Mouse (Mus musculus): ENCODE measurements around the gene Trp53i11. TPM values are rescaled to one million over a fixed set of nuclear protein-coding genes. Genes with fewer than 3 reads are reported as not detected.
A peak's percentile ranks its signal among the peaks of the same experiment; 100 is the strongest.

The Trp53i11 gene
- polyA plus RNA-seq, 1 experiment from 2014 or later: 281 TPM

DNA sequence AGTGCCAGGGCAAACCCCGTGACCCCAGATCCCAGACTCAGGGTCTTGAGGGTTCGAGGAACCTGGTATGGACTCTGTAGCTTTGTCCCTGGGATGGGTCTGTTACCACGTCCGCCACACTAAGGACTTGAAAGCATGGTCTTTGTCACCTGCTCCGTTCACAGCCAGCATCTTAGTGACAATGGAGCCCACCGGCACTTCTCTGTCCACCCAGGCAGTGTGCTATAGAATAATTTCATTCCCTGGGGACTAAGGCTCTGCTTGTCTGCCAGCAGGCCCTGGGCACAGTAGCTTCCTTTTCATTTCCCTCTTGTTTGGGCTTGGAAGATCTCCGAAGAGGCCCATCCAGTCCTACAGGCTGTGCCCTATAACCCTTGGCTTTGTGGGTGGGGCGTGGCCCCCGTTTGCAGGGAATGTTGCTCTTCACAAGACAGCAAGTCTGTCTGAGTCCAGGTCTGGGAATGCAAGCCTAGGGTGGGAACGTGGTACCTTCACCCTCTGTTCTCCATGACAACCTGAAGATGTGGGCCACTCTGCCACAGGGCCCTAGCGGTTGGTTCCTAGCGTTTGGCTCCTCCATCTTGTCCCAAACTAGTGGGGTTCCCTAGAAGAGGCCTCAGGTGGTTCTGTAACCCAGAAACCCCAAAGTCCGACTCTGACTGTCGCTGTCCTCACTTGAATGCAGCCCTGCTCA lies 4.3 kb downstream of the Trp53i11 start:
- Histone ChIP-seq H3K27ac (peak overlapping the region; percentile 97), H3K9me3 (no peaks in the 10 kb centered on the region), H3K4me3 (peak overlapping the region; percentile 92), H3K4me1 (replicated peaks) (peaks cover 91% of the 10 kb centered on the region), H3K36me3 (peaks cover 58% of the 10 kb centered on the region), H3K27me3 (ENCODE audit: insufficient read depth, poor library complexity, severe bottlenecking) (peaks cover 8% of the 10 kb centered on the region)
- 46% methylated on average over 14 of the region's 14 CpGs for WGBS
- DNase-seq (ENCODE audit: low spot score): no peak

DNA sequence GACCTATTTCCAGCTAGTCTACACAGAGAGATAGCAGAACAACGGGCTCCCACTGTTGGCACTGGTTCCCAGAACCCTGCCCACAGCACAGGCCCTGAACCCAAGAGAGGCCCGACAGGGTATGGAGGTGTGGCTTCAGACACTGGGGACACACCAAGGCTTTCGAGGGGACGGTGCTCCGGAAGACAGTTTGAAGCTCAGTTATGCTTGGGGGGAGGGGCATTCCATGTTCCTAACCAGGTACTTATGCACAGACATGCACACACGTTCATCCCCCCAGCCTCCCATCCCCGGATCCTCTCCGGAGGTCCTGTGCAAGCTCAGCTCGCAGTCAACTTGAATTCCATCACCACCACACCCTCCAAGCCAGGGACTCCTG lies 4.8 kb downstream of the Trp53i11 start:
- peaks cover 63% of the 10 kb centered on the region for H3K36me3 ChIP-seq
- 50% methylated on average over 9 of the region's 9 CpGs for WGBS

GRCm38 (mm10) chr2:93192671-93193080 lies 5.3 kb downstream of the Trp53i11 start:
- peaks cover 86% of the 10 kb centered on the region for H3K4me1 ChIP-seq (replicated peaks)
- 7% methylated on average over 6 of the region's 6 CpGs for WGBS
- peak overlapping the region; percentile 97 for H3K27ac ChIP-seq
- 0 out of 2 replicates have a peak, but pooled peaks cover under 1% of the 10 kb centered on the region for H3K27me3 ChIP-seq (ENCODE audit: insufficient read depth, poor library complexity, severe bottlenecking)
- H3K36me3 ChIP-seq: peaks cover 68% of the 10 kb centered on the region
- no peaks in the 10 kb centered on the region for H3K9me3 ChIP-seq
- DNase-seq (ENCODE audit: low spot score): no peak
- H3K4me3 ChIP-seq: peak overlapping the region; percentile 92

More for the DNA sequence above, 4.8 kb downstream of the Trp53i11 start:
- Histone ChIP-seq H3K27me3 (ENCODE audit: insufficient read depth, poor library complexity, severe bottlenecking) (0 out of 2 replicates have a peak, but pooled peaks cover 3% of the 10 kb centered on the region), H3K4me1 (replicated peaks) (peaks cover 89% of the 10 kb centered on the region), H3K9me3 (no peaks in the 10 kb centered on the region), H3K27ac (peak overlapping the region; percentile 97), H3K4me3 (peak overlapping the region; percentile 92)
- DNase-seq (ENCODE audit: low spot score): no peak

- peaks cover 80% of the 10 kb centered on the region for H3K36me3 ChIP-seq
- peak overlapping the region; percentile 97 for H3K27ac ChIP-seq
- 60% methylated on average over 4 of the region's 4 CpGs for WGBS
- H3K4me1 ChIP-seq (replicated peaks): peaks cover 89% of the 10 kb centered on the region
- no peak for DNase-seq (ENCODE audit: low spot score)
- no peaks in the 10 kb centered on the region for H3K27me3 ChIP-seq (ENCODE audit: insufficient read depth, poor library complexity, severe bottlenecking)
- H3K9me3 ChIP-seq: no peaks in the 10 kb centered on the region
- H3K4me3 ChIP-seq: no peak overlapping the region
Measured at GRCm38 (mm10) chr2:93193806-93194205, 6.5 kb downstream of the Trp53i11 start.

DNA sequence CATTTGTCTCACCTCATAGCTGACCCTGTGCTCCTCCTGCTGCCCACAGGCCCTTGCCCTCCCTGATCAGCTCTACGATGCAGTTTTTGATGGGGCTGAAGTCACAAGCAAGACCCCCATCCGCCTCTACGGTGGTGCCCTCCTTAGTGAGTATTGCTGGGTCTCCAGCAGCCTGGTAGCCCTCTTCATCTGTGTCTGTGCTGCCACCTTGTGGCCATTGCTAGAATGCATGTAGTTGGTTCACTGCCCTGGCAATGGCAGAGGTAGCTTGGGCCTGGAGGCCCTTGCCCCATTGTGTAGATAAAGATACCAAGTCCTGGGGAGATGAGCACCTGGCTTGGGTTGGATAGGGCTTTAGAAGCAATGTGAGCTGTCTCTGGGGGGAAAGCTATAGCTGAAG lies 11.5 kb downstream of the Trp53i11 start:
- Histone ChIP-seq H3K4me3 (no peak overlapping the region), H3K9me3 (no peaks in the 10 kb centered on the region), H3K27me3 (ENCODE audit: insufficient read depth, poor library complexity, severe bottlenecking) (no peaks in the 10 kb centered on the region), H3K36me3 (peaks cover 100% of the 10 kb centered on the region), H3K4me1 (replicated peaks) (peaks cover 84% of the 10 kb centered on the region), H3K27ac (0 out of 2 replicates have a peak overlapping the region, but pooled peaks have one; percentile 17)
- WGBS: 32% methylated on average over 3 of the region's 3 CpGs
- DNase-seq (ENCODE audit: low spot score): peak; percentile 93

- peak; percentile 77 for DNase-seq (ENCODE audit: low spot score)
- peaks cover 82% of the 10 kb centered on the region for H3K4me1 ChIP-seq (replicated peaks)
- H3K4me3 ChIP-seq: no peak overlapping the region
- 36% methylated on average over 13 of the region's 13 CpGs for WGBS
- peaks cover 100% of the 10 kb centered on the region for H3K36me3 ChIP-seq
- H3K27me3 ChIP-seq (ENCODE audit: insufficient read depth, poor library complexity, severe bottlenecking): no peaks in the 10 kb centered on the region
- no peaks in the 10 kb centered on the region for H3K9me3 ChIP-seq
- peak overlapping the region; percentile 54; the same call in 1 of the 2 replicates for H3K27ac ChIP-seq
Measured at GRCm38 (mm10) chr2:93199531-93199974, 12.2 kb downstream of the Trp53i11 start.

- peaks cover 69% of the 10 kb centered on the region for H3K4me1 ChIP-seq (replicated peaks)
- H3K9me3 ChIP-seq: no peaks in the 10 kb centered on the region
- H3K27ac ChIP-seq: peak overlapping the region; percentile 54; the same call in 1 of the 2 replicates
- no peaks in the 10 kb centered on the region for H3K27me3 ChIP-seq (ENCODE audit: insufficient read depth, poor library complexity, severe bottlenecking)
- H3K36me3 ChIP-seq: peaks cover 100% of the 10 kb centered on the region
- WGBS: 83% methylated on average over 10 of the region's 10 CpGs
- no peak overlapping the region for H3K4me3 ChIP-seq
- no peak for DNase-seq (ENCODE audit: low spot score)
Measured at GRCm38 (mm10) chr2:93200681-93201340, 13.5 kb downstream of the Trp53i11 start.

DNA sequence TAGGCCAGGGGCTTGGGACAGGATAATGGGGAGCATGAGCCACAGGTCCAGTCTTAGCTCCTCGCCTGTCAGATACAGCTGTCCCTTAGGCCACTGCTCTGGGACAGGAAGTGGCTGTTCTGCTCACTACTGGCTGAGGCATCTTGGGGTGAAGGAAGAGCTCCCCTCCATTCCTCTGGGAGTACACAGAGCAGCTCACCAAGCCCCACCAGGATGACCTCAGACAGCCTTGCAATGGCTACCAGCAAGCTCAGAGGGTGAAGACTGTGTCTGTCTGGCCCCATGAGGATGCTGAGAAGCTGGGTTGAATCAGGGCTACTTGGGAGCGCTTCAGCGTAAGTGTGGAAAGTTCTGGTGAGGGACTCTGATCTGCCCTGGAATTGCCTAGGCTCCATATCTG lies 14.6 kb downstream of the Trp53i11 start:
- Histone ChIP-seq H3K27ac (peak overlapping the region; percentile 2; the same call in 1 of the 2 replicates), H3K9me3 (no peaks in the 10 kb centered on the region), H3K4me1 (replicated peaks) (peaks cover 58% of the 10 kb centered on the region), H3K36me3 (peaks cover 99% of the 10 kb centered on the region), H3K4me3 (no peak overlapping the region), H3K27me3 (ENCODE audit: insufficient read depth, poor library complexity, severe bottlenecking) (no peaks in the 10 kb centered on the region)
- 89% methylated on average over 3 of the region's 3 CpGs for WGBS
- DNase-seq (ENCODE audit: low spot score): no peak

DNA sequence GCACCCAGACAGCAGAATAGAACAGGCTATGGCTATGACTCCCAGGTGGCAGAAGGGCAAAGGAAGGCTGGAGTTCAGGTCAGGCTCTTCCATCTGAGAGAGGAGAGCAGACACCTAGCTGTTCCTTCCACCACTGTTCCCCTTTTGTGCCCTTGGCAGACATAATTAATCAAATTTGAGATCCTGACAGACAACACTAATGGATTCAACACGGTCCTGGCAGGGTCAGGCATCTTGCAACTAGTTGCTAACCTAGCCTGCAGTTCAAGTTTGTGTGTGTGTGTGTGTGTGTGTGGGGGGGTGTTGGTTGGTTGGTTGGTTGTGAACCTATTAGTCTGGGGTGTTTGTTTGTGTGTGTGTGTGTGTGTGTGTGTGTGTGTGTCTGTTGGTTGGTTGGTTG lies 15.4 kb downstream of the Trp53i11 start:
- DNase-seq (ENCODE audit: low spot score): no peak
- no peaks in the 10 kb centered on the region for H3K9me3 ChIP-seq
- WGBS: 47% methylated on average over 1 of the region's 1 CpGs

DNA sequence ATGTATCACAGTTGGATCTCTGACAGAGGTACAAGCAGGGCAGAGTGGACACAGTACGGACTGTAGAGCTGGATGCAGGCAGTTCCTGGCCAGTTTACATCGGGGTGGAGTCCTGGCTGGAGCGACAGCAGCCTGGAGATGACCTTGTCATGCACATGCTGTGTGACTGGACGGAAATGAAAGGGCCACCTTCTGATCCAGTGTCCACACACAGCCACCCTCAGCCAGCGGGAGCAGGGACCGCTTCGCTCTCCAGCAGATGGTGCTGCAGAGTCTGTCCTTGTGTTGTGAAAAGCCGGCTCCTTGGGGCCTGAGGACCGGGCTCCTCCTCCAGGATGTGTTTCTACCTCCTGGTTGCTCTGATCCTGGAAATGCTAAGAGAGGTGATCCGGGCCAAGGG lies 16.3 kb downstream of the Trp53i11 start:
- no peak overlapping the region for H3K4me3 ChIP-seq
- H3K36me3 ChIP-seq: peaks cover 99% of the 10 kb centered on the region
- peak; percentile 79 for DNase-seq (ENCODE audit: low spot score)
- WGBS: 12% methylated on average over 10 of the region's 10 CpGs
- peaks cover 52% of the 10 kb centered on the region for H3K4me1 ChIP-seq (replicated peaks)
- H3K9me3 ChIP-seq: no peaks in the 10 kb centered on the region
- peak overlapping the region; percentile 53 for H3K27ac ChIP-seq
- H3K27me3 ChIP-seq (ENCODE audit: insufficient read depth, poor library complexity, severe bottlenecking): no peaks in the 10 kb centered on the region; the same call in 1 of the 2 replicates

More for the DNA sequence above, 15.4 kb downstream of the Trp53i11 start:
- Histone ChIP-seq H3K4me1 (replicated peaks) (peaks cover 58% of the 10 kb centered on the region), H3K27ac (0 out of 2 replicates have a peak overlapping the region, but pooled peaks have one; percentile 2), H3K4me3 (no peak overlapping the region), H3K36me3 (peaks cover 99% of the 10 kb centered on the region), H3K27me3 (ENCODE audit: insufficient read depth, poor library complexity, severe bottlenecking) (no peaks in the 10 kb centered on the region)

DNA sequence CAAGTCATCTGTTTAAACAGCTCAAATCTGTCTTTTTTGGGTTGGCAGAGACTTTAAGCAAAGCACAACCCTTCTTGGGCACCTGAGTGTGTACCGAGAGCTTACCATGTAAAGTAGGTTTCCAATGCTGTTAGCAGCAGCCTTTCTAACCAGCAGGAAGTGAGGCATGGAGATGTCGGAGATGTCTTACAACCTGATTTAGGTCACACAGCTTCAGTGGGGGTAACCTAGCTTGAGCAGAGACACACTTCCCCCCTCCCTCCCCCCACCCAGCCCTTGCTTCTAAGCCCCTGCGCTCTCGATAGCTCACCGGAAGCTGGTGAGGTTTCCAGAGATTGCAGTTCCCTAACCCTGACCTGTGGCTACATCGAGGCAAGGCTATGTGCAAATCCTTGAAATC lies 17.2 kb downstream of the Trp53i11 start:
- Histone ChIP-seq H3K9me3 (no peaks in the 10 kb centered on the region), H3K4me3 (no peak overlapping the region), H3K36me3 (peaks cover 99% of the 10 kb centered on the region), H3K27me3 (ENCODE audit: insufficient read depth, poor library complexity, severe bottlenecking) (no peaks in the 10 kb centered on the region; the same call in 1 of the 2 replicates), H3K4me1 (replicated peaks) (peaks cover 43% of the 10 kb centered on the region), H3K27ac (no peak overlapping the region)
- no peak for DNase-seq (ENCODE audit: low spot score)
- 86% methylated on average over 6 of the region's 6 CpGs for WGBS

DNA sequence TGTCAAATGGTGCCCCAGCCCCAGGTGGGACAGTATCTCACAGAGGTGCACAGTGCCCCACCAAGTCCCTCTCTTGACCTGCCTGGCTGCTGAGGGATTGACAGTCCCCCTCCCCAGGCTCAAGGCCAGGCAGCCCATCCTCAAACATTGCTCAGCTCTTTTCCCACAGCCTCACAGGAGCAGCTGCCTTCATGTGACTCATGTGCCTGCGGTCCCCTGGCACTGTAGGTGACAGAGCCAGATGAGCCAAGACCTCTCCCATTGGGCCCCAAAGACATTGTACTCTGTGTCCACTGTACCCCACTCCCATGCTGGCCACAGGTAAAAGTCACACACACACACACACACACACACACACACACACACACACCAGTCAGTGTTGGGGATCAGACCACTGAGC lies 18.8 kb downstream of the Trp53i11 start:
- H3K4me1 ChIP-seq (replicated peaks): peaks cover 27% of the 10 kb centered on the region
- peaks cover 99% of the 10 kb centered on the region for H3K36me3 ChIP-seq
- H3K27me3 ChIP-seq (ENCODE audit: insufficient read depth, poor library complexity, severe bottlenecking): no peaks in the 10 kb centered on the region; the same call in 1 of the 2 replicates
- no peak overlapping the region for H3K27ac ChIP-seq
- WGBS: 91% methylated on average over 1 of the region's 1 CpGs
- no peak for DNase-seq (ENCODE audit: low spot score)
- H3K4me3 ChIP-seq: no peak overlapping the region
- H3K9me3 ChIP-seq: no peaks in the 10 kb centered on the region

DNA sequence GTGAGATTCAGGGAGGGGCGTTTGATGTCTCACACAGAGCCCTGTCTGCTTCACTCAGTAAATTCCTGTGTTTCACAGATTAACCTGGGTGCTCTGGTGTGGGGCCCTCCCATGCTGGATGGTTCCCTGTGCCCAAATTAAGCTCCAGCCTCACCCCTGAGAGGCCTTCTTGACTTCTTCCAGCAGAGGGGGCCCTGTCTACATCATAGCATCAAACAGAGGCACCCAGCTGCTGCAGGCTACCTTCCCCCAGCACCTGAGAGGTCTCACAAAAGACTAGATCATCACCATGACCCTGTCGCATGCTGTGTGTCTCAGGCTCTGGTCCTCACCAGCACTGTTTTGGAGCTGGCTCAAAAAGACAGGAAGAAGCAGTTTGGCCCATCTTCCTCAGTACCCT lies 25.0 kb downstream of the Trp53i11 start:
- peaks cover 89% of the 10 kb centered on the region for H3K36me3 ChIP-seq
- no peaks in the 10 kb centered on the region for H3K9me3 ChIP-seq
- H3K27me3 ChIP-seq (ENCODE audit: insufficient read depth, poor library complexity, severe bottlenecking): peaks cover 18% of the 10 kb centered on the region
- H3K4me1 ChIP-seq (replicated peaks): peaks cover 27% of the 10 kb centered on the region
- no peak for DNase-seq (ENCODE audit: low spot score)
- H3K4me3 ChIP-seq: no peak overlapping the region
- H3K27ac ChIP-seq: no peak overlapping the region
- 79% methylated on average over 2 of the region's 2 CpGs for WGBS

Measured in hindbrain, embryonic 10.5 days (tissue).